Mouse (Mus musculus) CH12.LX (cell line): Measurements from ENCODE around the gene Adm.

Experiments used
- BHLHE40 ChIP-seq: IDR thresholded peaks from 2 replicates; pipeline ENCODE4 v1.6.1; 2011; ENCODE audit warnings: mild to moderate bottlenecking, low read depth, low read length, improper control_type of control experiment
- HCFC1 ChIP-seq: IDR thresholded peaks from 2 replicates; pipeline ENCODE4 v1.6.1; 2012; ENCODE audit warnings: low read depth, mild to moderate bottlenecking, inconsistent platforms, low read length, improper control_type of control experiment
- MXI1 ChIP-seq: IDR thresholded peaks from 2 replicates; pipeline ENCODE4 v1.6.1; 2011; ENCODE audit warnings: mild to moderate bottlenecking, low read depth, low read length, improper control_type of control experiment
- MYC ChIP-seq: IDR thresholded peaks from 2 replicates; pipeline ENCODE4 v1.6.1; 2011; ENCODE audit warnings: low read depth, mild to moderate bottlenecking, improper control_type of control experiment, low read length
- POLR2A ChIP-seq: IDR thresholded peaks from 2 replicates; pipeline ENCODE4 v1.6.1; 2011; ENCODE audit warnings: low read depth, mild to moderate bottlenecking, improper control_type of control experiment, low read length
- RCOR1 ChIP-seq: conservative IDR thresholded peaks from 2 replicates; pipeline ENCODE4 v1.6.1; 2012; ENCODE audit warnings: low read depth, mild to moderate bottlenecking, inconsistent platforms, low read length, improper control_type of control experiment
- ZKSCAN1 ChIP-seq: IDR thresholded peaks from 2 replicates; pipeline ENCODE4 v1.6.1; 2012; ENCODE audit warnings: low read depth, inconsistent platforms, low read length, improper control_type of control experiment, borderline replicate concordance
- ZNF384 ChIP-seq: IDR thresholded peaks from 2 replicates; pipeline ENCODE4 v1.6.1; 2012; ENCODE audit warnings: low read depth, low read length, improper control_type of control experiment, inconsistent platforms

- no peak for TF ChIP-seq ZNF384
- TF ChIP-seq MXI1, result no peak
- no peak for TF ChIP-seq RCOR1
- TF ChIP-seq MYC, result no peak
- no peak for TF ChIP-seq ZKSCAN1
- TF ChIP-seq HCFC1, result no peak
- no peak for TF ChIP-seq POLR2A
- no peak for TF ChIP-seq BHLHE40
These were observed 41.3 kb downstream of the Adm start for GRCm38 (mm10) chr7:110668756-110669155.
